Mouse (Mus musculus) liver, embryonic 16.5 days (tissue): ENCODE measurements at regions not wholly inside any gene's neighbourhood (a gene's known extent, or its start where the extent isn't known, plus 50 kb on each side); places are given as distances from the start of the nearest gene placed in this dataset.
A peak's percentile ranks its signal among the peaks of the same experiment; 100 is the strongest.

ENCODE experiments used
- ATAC-seq: fragments of 200-750 bp; cut with Nextera tagmentation; 2 replicates; pipeline ENCODE4 v1.8.0; 2017; ENCODE audit warnings: low read depth, mild to moderate bottlenecking, moderate number of reproducible peaks, moderate library complexity
- H3K27ac ChIP-seq: fragments of 300-500 bp; sonication (generic); 2 replicates; pipeline ENCODE4 v1.5.1; 2014; ENCODE audit warnings: mild to moderate bottlenecking, low read length
- H3K27me3 ChIP-seq: fragments of 300-500 bp; sonication (generic); 2 replicates; pipeline ENCODE4 v1.6.1; 2014; ENCODE audit warnings: low read depth, low read length, mixed read lengths; ENCODE audit not compliant: control insufficient read depth, insufficient read depth
- H3K36me3 ChIP-seq: fragments of 300-500 bp; sonication (generic); 2 replicates; pipeline ENCODE4 v1.6.1; 2014; ENCODE audit warnings: mild to moderate bottlenecking; ENCODE audit not compliant: control insufficient read depth, insufficient read depth
- H3K4me1 ChIP-seq: fragments of 300-500 bp; sonication (generic); 2 replicates; pipeline ENCODE4 v1.6.1; 2014; ENCODE audit warnings: low read depth, low read length, mixed read lengths; ENCODE audit not compliant: control insufficient read depth
- H3K4me2 ChIP-seq: fragments of 300-500 bp; sonication (generic); 2 replicates; pipeline ENCODE4 v1.6.1; 2014; ENCODE audit warnings: low read depth, low read length, mixed read lengths
- H3K4me3 ChIP-seq: fragments of 300-500 bp; sonication (generic); 2 replicates; pipeline ENCODE4 v1.5.1; 2014; ENCODE audit warnings: low read depth, mild to moderate bottlenecking, low read length
- H3K9ac ChIP-seq: fragments of 300-500 bp; sonication (generic); 2 replicates; pipeline ENCODE4 v1.6.1; 2014; ENCODE audit warnings: low read depth, low read length
- H3K9me3 ChIP-seq: fragments of 300-500 bp; sonication (generic); replicated peaks from 2 replicates; pipeline ENCODE4 v1.6.1; 2016; ENCODE audit warnings: low read length; ENCODE audit not compliant: control insufficient read depth
- WGBS: fragments of 180-500 bp; shearing (Covaris S2); extraction: QIAGEN DNeasy Blood & Tissue Kit; methylation state at CpG from one replicate; pipeline ENCODE4 v1.1.7; 2014; ENCODE audit not compliant: insufficient replicate concordance; 5-methylcytosine and 5-hydroxymethylcytosine counted together

GRCm38 (mm10) chr4:11903861-11904260 lies 77.2 kb downstream of the Gm10604 start:
- H3K27me3 ChIP-seq = no peaks in the 10 kb centered on the region
- WGBS = 71% methylated on average over 1 of the region's 1 CpGs
- H3K4me2 ChIP-seq = no peak overlapping the region
- ATAC-seq = no peak
- no peak overlapping the region for H3K4me3 ChIP-seq
- no peaks in the 10 kb centered on the region for H3K9me3 ChIP-seq
- no peak overlapping the region for H3K27ac ChIP-seq
- H3K9ac ChIP-seq = no peak overlapping the region
- H3K36me3 ChIP-seq = no peaks in the 10 kb centered on the region
- H3K4me1 ChIP-seq = peaks cover 11% of the 10 kb centered on the region

DNA sequence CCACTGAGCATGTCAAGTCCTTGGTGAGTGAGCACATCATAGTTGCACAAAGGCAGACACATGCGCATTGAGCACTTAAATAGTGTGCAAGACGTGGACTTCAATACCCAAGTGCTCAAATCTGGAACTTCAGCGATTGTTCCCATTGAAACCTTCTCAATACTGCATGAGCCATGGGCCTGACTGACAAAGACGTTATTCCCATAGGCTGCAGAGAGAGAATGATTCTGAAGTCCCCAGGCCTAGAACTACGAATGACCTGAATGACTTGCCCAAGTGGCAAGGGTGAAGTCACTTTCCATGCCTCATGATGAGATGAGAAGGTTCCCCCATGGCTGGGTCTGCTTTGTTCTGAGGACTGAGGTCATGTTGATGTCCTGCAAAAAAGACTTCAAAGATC lies 77.7 kb downstream of the Gm10604 start:
- ATAC-seq = no peak
- peaks cover 11% of the 10 kb centered on the region for H3K4me1 ChIP-seq
- H3K4me3 ChIP-seq = no peak overlapping the region
- H3K27ac ChIP-seq = no peak overlapping the region
- H3K4me2 ChIP-seq = no peak overlapping the region
- WGBS = 79% methylated on average over 5 of the region's 5 CpGs
- H3K27me3 ChIP-seq = no peaks in the 10 kb centered on the region
- H3K36me3 ChIP-seq = no peaks in the 10 kb centered on the region
- no peak overlapping the region for H3K9ac ChIP-seq
- no peaks in the 10 kb centered on the region for H3K9me3 ChIP-seq

DNA sequence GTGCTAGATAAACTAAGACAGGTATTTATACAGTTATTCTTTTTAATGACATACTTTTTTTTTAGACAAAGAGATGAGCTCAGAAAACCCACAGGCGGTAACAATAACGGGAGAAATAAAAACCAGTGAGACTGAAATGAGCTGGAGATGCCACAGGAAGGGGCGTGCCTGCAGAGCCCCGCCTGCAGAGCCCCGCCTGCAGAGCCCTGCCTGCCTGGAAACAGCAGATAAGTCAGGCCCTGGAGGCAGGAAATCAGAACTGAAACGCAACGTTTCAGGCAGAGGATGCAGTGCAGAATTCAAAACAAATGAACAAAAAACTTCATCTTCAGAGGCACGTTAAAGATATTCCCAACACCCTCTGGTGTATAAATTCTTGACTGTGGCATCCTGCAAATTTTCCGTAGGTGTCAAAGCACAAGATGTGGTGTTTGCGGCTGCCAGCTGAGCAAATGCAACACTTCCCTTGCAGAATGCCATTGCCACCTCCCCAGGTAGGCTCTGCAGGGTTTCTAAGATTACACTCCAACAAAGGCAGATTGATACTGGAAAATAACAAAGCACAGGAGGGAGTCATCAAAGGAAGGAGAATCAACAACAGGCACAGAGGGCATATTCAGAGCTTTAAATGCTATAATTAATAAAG lies 81.0 kb downstream of the Gm10604 start:
- ATAC-seq = peak; percentile 97
- Histone ChIP-seq H3K4me2 (peak overlapping the region; percentile 30; the same call in 1 of the 2 replicates), H3K9ac (no peak overlapping the region), H3K4me1 (peaks cover 11% of the 10 kb centered on the region), H3K27me3 (no peaks in the 10 kb centered on the region), H3K9me3 (no peaks in the 10 kb centered on the region), H3K36me3 (no peaks in the 10 kb centered on the region), H3K27ac (peak overlapping the region; percentile 21), H3K4me3 (no peak overlapping the region)
- 3% methylated on average over 10 of the region's 10 CpGs for WGBS

DNA sequence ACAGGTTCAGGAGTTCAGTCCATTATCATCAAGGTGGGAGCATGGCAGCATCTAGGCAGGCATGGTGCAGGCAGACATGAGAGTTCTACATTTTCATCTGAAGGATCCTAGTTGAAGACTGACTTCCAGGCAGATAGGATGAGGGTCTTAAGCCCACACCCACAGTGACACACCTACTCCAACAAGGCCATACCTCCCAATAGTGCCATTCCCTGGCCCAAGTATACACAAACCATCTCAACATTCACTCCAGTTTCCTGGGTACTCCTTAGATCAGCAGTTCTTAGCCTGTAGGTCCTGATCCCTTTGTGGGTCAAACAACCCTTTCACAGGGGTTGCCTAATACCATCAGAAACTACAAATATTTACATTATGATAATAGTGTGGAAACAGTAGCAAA lies 83.8 kb downstream of the Gm10604 start:
- H3K27ac ChIP-seq = no peak overlapping the region
- H3K9me3 ChIP-seq = no peaks in the 10 kb centered on the region
- peaks cover 11% of the 10 kb centered on the region for H3K4me1 ChIP-seq
- ATAC-seq = no peak
- no peak overlapping the region for H3K4me2 ChIP-seq
- H3K9ac ChIP-seq = no peak overlapping the region
- no peaks in the 10 kb centered on the region for H3K36me3 ChIP-seq
- no peak overlapping the region for H3K4me3 ChIP-seq
- no peaks in the 10 kb centered on the region for H3K27me3 ChIP-seq

GRCm38 (mm10) chr4:11895857-11896825 lies 84.9 kb downstream of the Gm10604 start:
- H3K27ac ChIP-seq = no peak overlapping the region
- H3K27me3 ChIP-seq = no peaks in the 10 kb centered on the region
- H3K4me2 ChIP-seq = no peak overlapping the region
- no peaks in the 10 kb centered on the region for H3K36me3 ChIP-seq
- H3K4me3 ChIP-seq = no peak overlapping the region
- 43% methylated on average over 6 of the region's 6 CpGs for WGBS
- peaks cover 11% of the 10 kb centered on the region for H3K4me1 ChIP-seq
- ATAC-seq = no peak
- H3K9ac ChIP-seq = no peak overlapping the region
- no peaks in the 10 kb centered on the region for H3K9me3 ChIP-seq

DNA sequence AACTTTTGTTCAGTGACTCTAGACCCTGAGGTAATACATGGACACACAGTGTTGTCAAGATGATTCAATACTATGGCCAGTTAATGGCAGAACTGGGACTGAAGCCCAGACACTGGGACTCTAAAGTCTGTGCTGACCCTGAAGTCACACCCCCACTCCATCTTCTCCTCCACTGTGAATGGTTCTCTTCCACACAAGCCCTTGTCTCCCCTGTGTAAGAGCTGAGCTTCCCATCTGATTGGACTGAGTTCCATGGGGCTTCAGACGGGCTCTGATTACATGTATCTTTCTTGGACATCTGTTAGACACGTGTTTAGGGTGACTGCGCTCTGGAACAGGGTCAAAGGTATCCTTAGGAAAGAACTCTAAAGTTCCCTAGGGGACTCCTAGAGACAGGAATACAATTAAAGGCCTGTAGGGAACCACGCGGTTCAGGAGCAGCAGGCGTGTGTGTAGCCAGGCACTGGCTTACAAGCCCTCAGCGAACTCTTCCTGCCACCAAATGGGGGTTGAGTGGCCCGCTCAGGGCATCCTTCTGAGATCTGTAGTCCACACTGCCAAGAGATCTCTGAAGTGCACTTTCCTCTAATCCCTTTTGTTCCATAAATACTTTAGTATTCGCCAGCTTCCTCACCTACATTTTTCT lies 87.4 kb downstream of the Gm10604 start:
- ATAC-seq = no peak
- no peaks in the 10 kb centered on the region for H3K27me3 ChIP-seq
- WGBS = 62% methylated on average over 9 of the region's 9 CpGs
- no peaks in the 10 kb centered on the region for H3K9me3 ChIP-seq
- H3K4me3 ChIP-seq = no peak overlapping the region
- no peak overlapping the region for H3K9ac ChIP-seq
- no peak overlapping the region for H3K27ac ChIP-seq
- H3K36me3 ChIP-seq = no peaks in the 10 kb centered on the region
- H3K4me1 ChIP-seq = no peaks in the 10 kb centered on the region
- H3K4me2 ChIP-seq = no peak overlapping the region

DNA sequence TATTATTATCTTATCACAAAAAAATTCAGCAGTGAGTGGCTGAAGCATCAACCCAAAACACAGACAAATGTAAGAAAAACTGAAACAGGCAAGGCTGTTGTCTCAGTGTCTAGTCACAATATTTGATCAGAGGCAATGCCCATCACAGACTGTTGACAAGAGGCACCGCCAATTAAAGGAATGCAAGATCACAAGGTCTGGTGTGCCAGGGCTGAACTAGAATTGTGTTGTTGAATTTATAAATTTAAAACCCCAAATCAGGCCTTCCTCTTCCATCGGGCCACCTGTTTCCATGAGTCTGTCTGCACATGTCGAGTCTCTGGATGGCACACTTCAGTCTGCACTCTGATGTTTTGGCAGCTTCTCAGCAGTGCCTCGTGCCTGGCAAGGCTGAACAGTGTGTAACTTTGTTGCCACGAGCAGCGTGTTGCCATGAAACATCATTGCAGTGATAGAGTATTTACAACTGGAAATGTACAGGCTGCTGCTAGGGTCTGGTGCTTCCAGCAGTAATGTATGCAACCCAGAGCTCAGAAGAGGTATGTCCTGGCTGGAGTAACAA lies 91.9 kb downstream of the Gm10604 start:
- no peak overlapping the region for H3K27ac ChIP-seq
- no peaks in the 10 kb centered on the region for H3K27me3 ChIP-seq
- 57% methylated on average over 6 of the region's 6 CpGs for WGBS
- no peak overlapping the region for H3K4me2 ChIP-seq
- H3K4me3 ChIP-seq = no peak overlapping the region
- H3K9me3 ChIP-seq = no peaks in the 10 kb centered on the region
- H3K9ac ChIP-seq = no peak overlapping the region
- no peaks in the 10 kb centered on the region for H3K36me3 ChIP-seq
- ATAC-seq = no peak
- H3K4me1 ChIP-seq = no peaks in the 10 kb centered on the region

GRCm38 (mm10) chr4:11887377-11887776 lies 93.7 kb downstream of the Gm10604 start:
- no peak for ATAC-seq
- Histone ChIP-seq H3K9ac (no peak overlapping the region), H3K4me1 (no peaks in the 10 kb centered on the region), H3K9me3 (no peaks in the 10 kb centered on the region), H3K27me3 (no peaks in the 10 kb centered on the region), H3K36me3 (no peaks in the 10 kb centered on the region), H3K4me3 (no peak overlapping the region), H3K4me2 (no peak overlapping the region), H3K27ac (no peak overlapping the region)
- WGBS = 24% methylated on average over 1 of the region's 1 CpGs
